Mouse (Mus musculus) liver, adult (tissue): ENCODE measurements around the gene Tjp2.

ENCODE experiments used
- GATA4 ChIP-seq: IDR thresholded peaks from 2 replicates; pipeline ENCODE4 v1.6.1; 2014; ENCODE audit warnings: mild to moderate bottlenecking, low read length; ENCODE audit not compliant: insufficient replicate concordance

The Tjp2 gene

DNA sequence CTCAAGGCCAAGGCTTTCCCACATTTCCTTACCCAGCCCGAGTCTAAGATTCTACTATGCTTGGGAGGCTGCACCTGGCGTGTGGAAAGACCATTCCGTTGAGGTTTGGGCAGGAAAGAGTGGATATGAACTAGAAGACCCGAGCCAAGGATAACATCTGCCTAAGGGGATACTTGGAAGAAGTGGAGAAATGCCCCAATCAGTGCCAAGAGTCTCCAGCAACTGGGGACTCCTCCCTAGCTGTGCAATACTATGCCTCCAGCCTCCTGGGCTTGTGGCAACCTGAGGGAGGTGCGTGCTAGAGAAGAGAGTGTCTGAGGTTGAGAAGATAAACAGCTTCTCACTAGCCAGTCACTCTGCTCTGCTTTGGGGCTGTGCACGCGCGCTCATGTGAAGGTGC lies 148.9 kb downstream of the Tjp2 start:
- no peak for TF ChIP-seq GATA4

GRCm38 (mm10) chr19:24073155-24073554 lies 151.7 kb downstream of the Tjp2 start:
- TF ChIP-seq GATA4, result no peak

GRCm38 (mm10) chr19:24064348-24064895 lies 160.4 kb downstream of the Tjp2 start:
- no peak for TF ChIP-seq GATA4

GRCm38 (mm10) chr19:24063585-24063984 lies 161.2 kb downstream of the Tjp2 start:
- no peak for TF ChIP-seq GATA4

DNA sequence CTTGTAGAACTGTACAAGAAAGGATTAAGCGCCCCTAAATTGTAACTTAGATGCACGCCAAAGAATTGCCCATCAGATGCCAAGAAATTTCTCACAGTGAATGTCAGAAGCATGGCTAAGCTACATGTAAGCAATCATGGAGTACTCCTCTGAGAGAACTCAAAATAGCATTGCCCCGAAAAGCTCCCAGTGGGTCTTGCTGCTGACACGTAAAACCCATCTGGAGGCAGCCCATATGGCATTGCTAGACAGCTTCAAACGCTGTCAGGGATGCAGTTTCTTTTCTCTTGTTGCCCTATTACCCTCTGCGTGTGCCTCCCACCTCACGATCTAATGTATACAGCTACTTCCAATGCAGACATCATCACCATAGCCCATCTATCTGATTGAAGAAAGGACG lies 166.0 kb downstream of the Tjp2 start:
- TF ChIP-seq GATA4, result no peak

GRCm38 (mm10) chr19:24058021-24058420 lies 166.8 kb downstream of the Tjp2 start:
- no peak for TF ChIP-seq GATA4

- no peak for TF ChIP-seq GATA4
Measured at GRCm38 (mm10) chr19:24056880-24057279, 167.9 kb downstream of the Tjp2 start.

GRCm38 (mm10) chr19:24054904-24055303 lies 169.9 kb downstream of the Tjp2 start:
- no peak for TF ChIP-seq GATA4

DNA sequence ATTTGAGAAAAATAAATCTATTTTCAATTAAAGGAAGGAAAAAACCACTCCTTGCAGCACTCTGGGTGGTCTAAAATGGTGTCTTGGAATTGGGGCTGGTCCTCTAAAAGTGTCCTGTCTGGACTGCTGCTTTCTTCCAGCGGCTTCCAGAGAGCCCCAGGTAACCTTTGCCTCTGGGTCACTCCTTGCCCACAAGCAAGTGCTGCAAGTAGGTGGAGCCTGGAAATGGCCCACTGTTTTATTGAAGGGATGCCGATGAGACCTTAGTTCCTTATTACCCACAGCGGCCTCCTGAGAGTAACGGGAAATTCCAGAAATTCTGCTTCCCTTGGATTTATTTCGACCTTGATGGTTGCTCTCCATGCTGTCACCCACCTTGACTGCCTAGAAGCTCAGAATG lies 170.6 kb downstream of the Tjp2 start:
- TF ChIP-seq GATA4, result no peak

DNA sequence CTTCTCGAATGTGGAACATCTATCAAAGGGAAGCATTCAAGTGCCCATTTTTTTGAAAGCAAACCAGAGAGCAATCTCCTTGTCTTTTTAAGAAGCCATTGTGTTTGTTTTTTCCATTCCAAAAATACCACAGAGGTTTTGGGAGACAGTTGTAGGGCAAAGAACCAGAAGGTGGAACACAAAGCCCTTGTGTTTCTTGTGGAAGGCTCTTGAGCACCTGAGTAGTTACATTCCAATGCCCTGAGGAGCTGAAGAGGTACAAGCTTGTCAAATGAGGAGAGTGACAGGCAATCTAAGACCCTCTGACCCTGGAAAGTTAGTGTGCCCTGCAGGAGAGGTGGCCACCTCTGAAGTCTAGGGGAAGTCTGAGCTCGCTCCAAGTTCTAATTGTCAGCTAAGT lies 174.3 kb downstream of the Tjp2 start:
- TF ChIP-seq GATA4, result no peak

GRCm38 (mm10) chr19:24049329-24049728 lies 175.5 kb downstream of the Tjp2 start:
- TF ChIP-seq GATA4, result no peak

GRCm38 (mm10) chr19:24046395-24046993 lies 178.3 kb downstream of the Tjp2 start:
- no peak for TF ChIP-seq GATA4
